Mouse (Mus musculus) myocyte (in vitro differentiated cells): ENCODE data around the gene Gsg1. TPM values are rescaled to one million over a fixed set of nuclear protein-coding genes. Genes with fewer than 3 reads are reported as not detected.
A peak's percentile ranks its signal among the peaks of the same experiment; 100 is the strongest.

Experiments used
- H3K27me3 ChIP-seq: one replicate; pipeline ENCODE4 v1.6.1; 2011; ENCODE audit not compliant: control insufficient read depth, insufficient read depth, insufficient read length
- H3K36me3 ChIP-seq: one replicate; pipeline ENCODE4 v1.6.1; 2011; ENCODE audit not compliant: control insufficient read depth, insufficient read depth
- H3K4me2 ChIP-seq: one replicate; pipeline ENCODE4 v1.6.1; 2011; ENCODE audit warnings: low read depth, control low read depth
- H3K4me3 ChIP-seq: one replicate; pipeline ENCODE4 v1.5.1; 2011; ENCODE audit warnings: mild to moderate bottlenecking, control low read depth, moderate library complexity
- H3K79me2 ChIP-seq: one replicate; pipeline ENCODE4 v1.6.1; 2011; ENCODE audit not compliant: control insufficient read depth, insufficient read depth
- H3ac ChIP-seq: one replicate; pipeline ENCODE4 v1.6.1; 2011; ENCODE audit not compliant: control insufficient read depth, insufficient read length
- CEBPB ChIP-seq: IDR thresholded peaks from 2 replicates; pipeline ENCODE4 v1.6.1; 2011; ENCODE audit warnings: mild to moderate bottlenecking, moderate library complexity; ENCODE audit not compliant: poor library complexity, insufficient read depth, severe bottlenecking
- E2F4 ChIP-seq: IDR thresholded peaks from one replicate; pipeline ENCODE4 v1.6.1; 2011; ENCODE audit warnings: mild to moderate bottlenecking, control low read depth, moderate library complexity; ENCODE audit not compliant: insufficient read depth
- MAX ChIP-seq: IDR thresholded peaks from one replicate; pipeline ENCODE4 v1.6.1; 2011; ENCODE audit warnings: low read depth, mild to moderate bottlenecking, control low read depth
- MYOD1 ChIP-seq, 3 experiments: IDR thresholded peaks; one replicate each; pipeline ENCODE4 v1.6.1; 2011; ENCODE audit warnings: control low read depth in 2 of 3, low read depth in 2 of 3, mild to moderate bottlenecking in 2 of 3, moderate library complexity in 1 of 3; ENCODE audit not compliant: insufficient read length in 2 of 3, control insufficient read depth in 1 of 3
- MYOG ChIP-seq, 3 experiments: IDR thresholded peaks; one replicate each; pipeline ENCODE4 v1.6.1; 2011; ENCODE audit warnings: control low read depth in 2 of 3, low read depth in 2 of 3, mild to moderate bottlenecking in 2 of 3; ENCODE audit not compliant: insufficient read length in 2 of 3, control insufficient read depth in 1 of 3, insufficient read depth in 1 of 3
- POLR2A ChIP-seq: IDR thresholded peaks from one replicate; pipeline ENCODE4 v1.6.1; 2011; ENCODE audit warnings: low read depth, mild to moderate bottlenecking, control low read depth, moderate library complexity; ENCODE audit not compliant: insufficient read length
- POLR2AphosphoS2 ChIP-seq: IDR thresholded peaks from one replicate; pipeline ENCODE4 v1.6.1; 2011; ENCODE audit warnings: low read depth, control low read depth; ENCODE audit not compliant: insufficient read length
- REST ChIP-seq: IDR thresholded peaks from one replicate; pipeline ENCODE4 v1.6.1; 2011; ENCODE audit warnings: mild to moderate bottlenecking, control low read depth, moderate library complexity; ENCODE audit not compliant: insufficient read depth, insufficient read length
- SRF ChIP-seq: IDR thresholded peaks from one replicate; pipeline ENCODE4 v1.6.1; 2011; ENCODE audit warnings: low read depth; ENCODE audit not compliant: control insufficient read depth, insufficient read length
- TCF12 ChIP-seq: IDR thresholded peaks from one replicate; pipeline ENCODE4 v1.6.1; 2011; ENCODE audit warnings: mild to moderate bottlenecking, control low read depth; ENCODE audit not compliant: poor library complexity, insufficient read depth, severe bottlenecking
- TCF3 ChIP-seq: IDR thresholded peaks from one replicate; pipeline ENCODE4 v1.6.1; 2011; ENCODE audit warnings: low read depth, control low read depth; ENCODE audit not compliant: insufficient read length
- USF1 ChIP-seq: IDR thresholded peaks from one replicate; pipeline ENCODE4 v1.6.1; 2011; ENCODE audit warnings: low read depth, mild to moderate bottlenecking, control low read depth, moderate library complexity
- polyA plus RNA-seq: library from polyadenylated mRNA; unstranded; fragments of >200 nt; fragmentation: generic; extraction: Trizol; gene quantifications from one replicate; pipeline ENCODE4 v1.2.1, GENCODE M21; 2012; ENCODE audit warnings: missing spikeins

Gsg1 gene
- polyA plus RNA-seq, 1 experiment = 0.04 TPM

DNA sequence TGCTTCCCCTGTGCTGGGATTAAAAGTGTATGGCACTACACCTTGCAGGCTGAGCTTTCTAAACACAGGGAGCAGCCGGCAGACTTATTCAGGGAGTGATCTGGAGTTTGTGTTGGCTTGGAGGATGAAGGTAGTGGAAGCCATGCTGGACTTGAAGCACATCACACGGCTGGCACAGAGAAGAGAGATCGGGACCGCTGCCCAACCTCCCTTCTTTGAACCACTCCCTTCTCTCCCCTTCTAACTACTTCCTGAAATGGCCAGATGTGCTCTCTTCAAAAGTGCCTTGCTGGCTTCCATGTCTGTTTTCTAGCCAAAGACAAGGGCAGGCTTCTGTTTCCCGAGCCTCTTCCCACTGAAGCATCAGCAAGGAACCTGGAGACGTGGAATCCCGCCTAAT, 43.4 kb upstream of the Gsg1 start:
- H3K27me3 ChIP-seq = no peaks in the 10 kb centered on the region
- H3K4me2 ChIP-seq = no peak overlapping the region
- no peak overlapping the region for H3K4me3 ChIP-seq
- no peaks in the 10 kb centered on the region for H3K79me2 ChIP-seq
- H3K36me3 ChIP-seq = no peaks in the 10 kb centered on the region
- no peak overlapping the region for H3ac ChIP-seq
- no peak for TF ChIP-seq REST
- TF ChIP-seq SRF = no peak

GRCm38 (mm10) chr6:135296267-135296666, 42.1 kb upstream of the Gsg1 start:
- Histone ChIP-seq H3K4me2 (peak overlapping the region; percentile 71), H3K4me3 (no peak overlapping the region), H3ac (no peak overlapping the region)

DNA sequence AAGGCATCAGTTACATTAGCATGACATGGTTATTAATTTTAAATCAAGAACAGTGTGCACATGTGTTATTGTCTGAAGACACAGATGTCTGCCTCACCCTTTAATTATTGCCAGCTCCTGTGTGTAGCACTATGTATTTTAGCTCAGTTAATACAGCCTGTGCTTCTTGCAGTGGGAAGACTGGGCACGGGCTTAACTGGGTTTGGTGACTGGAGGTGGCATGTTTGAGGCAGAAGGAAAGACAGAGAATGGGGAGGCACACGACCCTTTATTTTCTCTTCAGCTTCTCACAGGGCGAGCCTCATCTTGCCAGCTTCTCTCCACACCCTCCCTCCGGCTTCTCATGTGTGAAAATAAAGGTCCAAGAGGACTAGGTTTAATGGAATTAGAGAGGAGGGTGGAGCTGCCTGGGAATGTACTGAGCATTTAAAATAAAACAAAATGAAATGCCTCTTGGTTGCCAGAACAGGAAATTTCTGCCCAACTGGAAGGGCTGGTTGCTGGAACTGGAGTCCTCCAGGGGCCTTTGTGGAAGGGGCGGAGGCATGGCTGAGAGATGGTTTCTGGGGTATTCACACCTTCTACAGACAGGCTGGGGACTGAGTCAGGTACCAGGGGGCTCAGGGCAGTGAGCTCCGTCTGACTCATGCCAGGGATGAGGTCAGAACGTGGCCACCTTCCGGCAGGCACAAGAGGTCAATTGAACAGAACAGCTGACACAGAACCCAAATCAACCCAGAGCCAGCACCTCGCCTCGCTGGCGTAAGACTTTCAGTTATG, 41.1 kb upstream of the Gsg1 start:
- no peaks in the 10 kb centered on the region for H3K27me3 ChIP-seq
- no peak overlapping the region for H3ac ChIP-seq
- H3K4me2 ChIP-seq = peak overlapping the region; percentile 71
- no peaks in the 10 kb centered on the region for H3K36me3 ChIP-seq
- H3K4me3 ChIP-seq = no peak overlapping the region
- TF ChIP-seq POLR2A (no peak), MYOG (IDR thresholded peaks at IDR 0.05; ENCODE audit: control insufficient read depth in 1 of 3, insufficient read depth in 1 of 3, insufficient read length in 2 of 3, low read depth in 2 of 3) (peak in 2 of 3 experiments; percentile 10 to 73), TCF3 (no peak), USF1 (no peak), MYOD1 (IDR thresholded peaks at IDR 0.05; ENCODE audit: control insufficient read depth in 1 of 3, insufficient read length in 2 of 3, low read depth in 2 of 3) (peak; percentile 33 to 78 (median 73))
- no peaks in the 10 kb centered on the region for H3K79me2 ChIP-seq

More at GRCm38 (mm10) chr6:135296267-135296666, 42.1 kb upstream of the Gsg1 start:
- Histone ChIP-seq H3K36me3 (no peaks in the 10 kb centered on the region), H3K79me2 (no peaks in the 10 kb centered on the region), H3K27me3 (no peaks in the 10 kb centered on the region)
- TF ChIP-seq MYOG (IDR thresholded peaks at IDR 0.05; ENCODE audit: control insufficient read depth in 1 of 3, insufficient read depth in 1 of 3, insufficient read length in 2 of 3, low read depth in 2 of 3) (no peak), MYOD1 (IDR thresholded peaks at IDR 0.05; ENCODE audit: control insufficient read depth in 1 of 3, insufficient read length in 2 of 3, low read depth in 2 of 3) (no peak), SRF (no peak)

DNA sequence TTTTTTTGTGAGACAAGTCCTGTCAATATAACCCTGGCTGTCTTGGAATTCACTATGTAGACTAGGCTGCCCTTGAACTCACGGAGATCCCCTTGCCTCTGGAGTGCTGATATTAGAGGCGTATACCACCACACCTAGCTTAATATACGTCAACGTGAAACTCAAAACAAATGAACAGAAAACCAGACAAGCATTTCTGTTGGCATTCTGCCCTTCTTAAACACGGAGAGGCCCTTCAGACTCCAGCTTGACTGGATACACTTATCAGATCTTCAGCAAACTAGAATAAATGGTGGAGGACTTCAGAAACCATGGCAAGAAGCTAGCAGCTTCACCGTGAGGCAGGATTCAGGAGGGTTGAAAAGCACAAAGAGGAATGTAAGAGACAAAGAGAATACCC, 40.0 kb upstream of the Gsg1 start:
- H3K27me3 ChIP-seq = no peaks in the 10 kb centered on the region
- TF ChIP-seq POLR2AphosphoS2 (no peak), SRF (no peak), USF1 (no peak), MYOG (IDR thresholded peaks at IDR 0.05; ENCODE audit: control insufficient read depth in 1 of 3, insufficient read depth in 1 of 3, insufficient read length in 2 of 3, low read depth in 2 of 3) (no peak), TCF3 (no peak), TCF12 (no peak), MYOD1 (IDR thresholded peaks at IDR 0.05; ENCODE audit: control insufficient read depth in 1 of 3, insufficient read length in 2 of 3, low read depth in 2 of 3) (no peak)
- no peak overlapping the region for H3K4me3 ChIP-seq
- H3ac ChIP-seq = no peak overlapping the region
- H3K79me2 ChIP-seq = no peaks in the 10 kb centered on the region
- H3K4me2 ChIP-seq = no peak overlapping the region
- no peaks in the 10 kb centered on the region for H3K36me3 ChIP-seq

DNA sequence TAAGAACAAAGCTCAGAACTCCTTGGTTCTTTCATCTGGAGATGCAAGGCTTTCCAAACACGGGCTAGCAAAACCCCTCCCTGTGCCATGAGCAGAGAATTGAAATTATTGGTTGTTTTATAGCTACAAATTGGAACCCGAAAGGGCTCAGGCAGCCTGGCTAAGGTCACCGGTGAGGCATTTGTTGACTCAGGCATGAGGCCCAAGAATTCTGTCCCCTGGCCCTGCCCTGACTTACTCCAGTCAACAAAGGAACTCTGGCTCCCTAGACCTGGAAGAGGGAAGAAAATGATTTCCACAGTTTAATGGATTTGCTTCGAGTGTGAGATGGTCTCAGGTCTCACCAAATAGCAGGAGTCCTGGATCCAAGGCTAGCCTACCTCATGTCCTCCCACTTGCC, 38.2 kb upstream of the Gsg1 start:
- no peak overlapping the region for H3K4me3 ChIP-seq
- no peaks in the 10 kb centered on the region for H3K27me3 ChIP-seq
- no peak overlapping the region for H3ac ChIP-seq
- TF ChIP-seq SRF (no peak), MAX (no peak), POLR2A (no peak), E2F4 (no peak), POLR2AphosphoS2 (no peak), TCF12 (no peak), CEBPB (no peak), MYOG (IDR thresholded peaks at IDR 0.05; ENCODE audit: control insufficient read depth in 1 of 3, insufficient read depth in 1 of 3, insufficient read length in 2 of 3, low read depth in 2 of 3) (no peak), USF1 (no peak), REST (no peak), MYOD1 (IDR thresholded peaks at IDR 0.05; ENCODE audit: control insufficient read depth in 1 of 3, insufficient read length in 2 of 3, low read depth in 2 of 3) (no peak), TCF3 (no peak)
- H3K36me3 ChIP-seq = no peaks in the 10 kb centered on the region
- no peaks in the 10 kb centered on the region for H3K79me2 ChIP-seq
- peak overlapping the region; percentile 18 for H3K4me2 ChIP-seq
